Mouse (Mus musculus): ENCODE measurements around the gene Scd3. TPM values are rescaled to one million over a fixed set of nuclear protein-coding genes. Genes with fewer than 3 reads are reported as not detected.

Gene Scd3
- 3.1 and 3.5 TPM in 2 replicates for polyA plus RNA-seq (2012; rRNA removed)

GRCm38 (mm10) chr19:44203015-44203564, at the start of gene Scd3:
Gene Scd3, plus strand, starts transcription at chr19:44203269.
- TF ChIP-seq CTCF (IDR thresholded peaks at IDR 0.05; ENCODE audit: borderline replicate concordance, extremely low read depth, insufficient read depth, insufficient read length) (no peak), POLR2A (IDR thresholded peaks at IDR 0.05; ENCODE audit: borderline replicate concordance, extremely low read depth, insufficient read depth, insufficient read length, poor library complexity, severe bottlenecking) (no peak)
- DNase-seq (ENCODE audit: low read depth) = no peak

GRCm38 (mm10) chr19:44153781-44154180, 49.3 kb upstream of the Scd3 start:
- DNase-seq (ENCODE audit: low read depth) = no peak
- TF ChIP-seq CTCF (IDR thresholded peaks at IDR 0.05; ENCODE audit: borderline replicate concordance, extremely low read depth, insufficient read depth, insufficient read length) = no peak
- no peak for TF ChIP-seq POLR2A (IDR thresholded peaks at IDR 0.05; ENCODE audit: borderline replicate concordance, extremely low read depth, insufficient read depth, insufficient read length, poor library complexity, severe bottlenecking)

GRCm38 (mm10) chr19:44157005-44157404, 46.1 kb upstream of the Scd3 start:
- no peak for DNase-seq (ENCODE audit: low read depth)
- TF ChIP-seq CTCF (IDR thresholded peaks at IDR 0.05; ENCODE audit: borderline replicate concordance, extremely low read depth, insufficient read depth, insufficient read length) (no peak), POLR2A (IDR thresholded peaks at IDR 0.05; ENCODE audit: borderline replicate concordance, extremely low read depth, insufficient read depth, insufficient read length, poor library complexity, severe bottlenecking) (no peak)

GRCm38 (mm10) chr19:44159386-44159785, 43.7 kb upstream of the Scd3 start:
- no peak for TF ChIP-seq POLR2A (IDR thresholded peaks at IDR 0.05; ENCODE audit: borderline replicate concordance, extremely low read depth, insufficient read depth, insufficient read length, poor library complexity, severe bottlenecking)
- no peak for TF ChIP-seq CTCF (IDR thresholded peaks at IDR 0.05; ENCODE audit: borderline replicate concordance, extremely low read depth, insufficient read depth, insufficient read length)
- no peak for DNase-seq (ENCODE audit: low read depth)

GRCm38 (mm10) chr19:44161515-44161914, 41.6 kb upstream of the Scd3 start:
- DNase-seq (ENCODE audit: low read depth) = peak; percentile 54
- no peak for TF ChIP-seq POLR2A (IDR thresholded peaks at IDR 0.05; ENCODE audit: borderline replicate concordance, extremely low read depth, insufficient read depth, insufficient read length, poor library complexity, severe bottlenecking)
- TF ChIP-seq CTCF (IDR thresholded peaks at IDR 0.05; ENCODE audit: borderline replicate concordance, extremely low read depth, insufficient read depth, insufficient read length) = peak; percentile 54; the same call in 1 of the 2 replicates

GRCm38 (mm10) chr19:44174835-44175234, 28.2 kb upstream of the Scd3 start:
- DNase-seq (ENCODE audit: low read depth) = no peak
- TF ChIP-seq CTCF (IDR thresholded peaks at IDR 0.05; ENCODE audit: borderline replicate concordance, extremely low read depth, insufficient read depth, insufficient read length) = no peak
- no peak for TF ChIP-seq POLR2A (IDR thresholded peaks at IDR 0.05; ENCODE audit: borderline replicate concordance, extremely low read depth, insufficient read depth, insufficient read length, poor library complexity, severe bottlenecking)

GRCm38 (mm10) chr19:44176741-44177140, 26.3 kb upstream of the Scd3 start:
- no peak for DNase-seq (ENCODE audit: low read depth)
- no peak for TF ChIP-seq CTCF (IDR thresholded peaks at IDR 0.05; ENCODE audit: borderline replicate concordance, extremely low read depth, insufficient read depth, insufficient read length)
- TF ChIP-seq POLR2A (IDR thresholded peaks at IDR 0.05; ENCODE audit: borderline replicate concordance, extremely low read depth, insufficient read depth, insufficient read length, poor library complexity, severe bottlenecking) = no peak

- TF ChIP-seq CTCF (IDR thresholded peaks at IDR 0.05; ENCODE audit: borderline replicate concordance, extremely low read depth, insufficient read depth, insufficient read length) = no peak
- no peak for TF ChIP-seq POLR2A (IDR thresholded peaks at IDR 0.05; ENCODE audit: borderline replicate concordance, extremely low read depth, insufficient read depth, insufficient read length, poor library complexity, severe bottlenecking)
- no peak for DNase-seq (ENCODE audit: low read depth)
These were observed 22.6 kb upstream of the Scd3 start for GRCm38 (mm10) chr19:44180502-44180901.

- no peak for DNase-seq (ENCODE audit: low read depth)
- TF ChIP-seq POLR2A (IDR thresholded peaks at IDR 0.05; ENCODE audit: borderline replicate concordance, extremely low read depth, insufficient read depth, insufficient read length, poor library complexity, severe bottlenecking) (no peak), CTCF (IDR thresholded peaks at IDR 0.05; ENCODE audit: borderline replicate concordance, extremely low read depth, insufficient read depth, insufficient read length) (no peak)
These were observed 19.1 kb upstream of the Scd3 start for GRCm38 (mm10) chr19:44183968-44184367.

- DNase-seq (ENCODE audit: low read depth) = peak; percentile 10
- TF ChIP-seq CTCF (IDR thresholded peaks at IDR 0.05; ENCODE audit: borderline replicate concordance, extremely low read depth, insufficient read depth, insufficient read length) (no peak), POLR2A (IDR thresholded peaks at IDR 0.05; ENCODE audit: borderline replicate concordance, extremely low read depth, insufficient read depth, insufficient read length, poor library complexity, severe bottlenecking) (no peak)
These were observed 14.0 kb upstream of the Scd3 start for GRCm38 (mm10) chr19:44189056-44189455.

GRCm38 (mm10) chr19:44192342-44192741, 10.7 kb upstream of the Scd3 start, which contains the start of gene Pkd2l1:
Gene Pkd2l1, minus strand, starts transcription at chr19:44192442.
- no peak for DNase-seq (ENCODE audit: low read depth)
- TF ChIP-seq POLR2A (IDR thresholded peaks at IDR 0.05; ENCODE audit: borderline replicate concordance, extremely low read depth, insufficient read depth, insufficient read length, poor library complexity, severe bottlenecking) (no peak), CTCF (IDR thresholded peaks at IDR 0.05; ENCODE audit: borderline replicate concordance, extremely low read depth, insufficient read depth, insufficient read length) (no peak)

GRCm38 (mm10) chr19:44193906-44194305, 9.2 kb upstream of the Scd3 start:
- TF ChIP-seq POLR2A (IDR thresholded peaks at IDR 0.05; ENCODE audit: borderline replicate concordance, extremely low read depth, insufficient read depth, insufficient read length, poor library complexity, severe bottlenecking) (no peak), CTCF (IDR thresholded peaks at IDR 0.05; ENCODE audit: borderline replicate concordance, extremely low read depth, insufficient read depth, insufficient read length) (no peak)

More at GRCm38 (mm10) chr19:44193906-44194305, 9.2 kb upstream of the Scd3 start:
- no peak for DNase-seq (ENCODE audit: low read depth)
